Mouse (Mus musculus): ENCODE measurements around the gene Dop1b. TPM values are rescaled to one million over a fixed set of nuclear protein-coding genes. Genes with fewer than 3 reads are reported as not detected.

Dop1b gene
- polyA plus RNA-seq, 1 experiment from 2014 or later = 12.2 TPM

DNA sequence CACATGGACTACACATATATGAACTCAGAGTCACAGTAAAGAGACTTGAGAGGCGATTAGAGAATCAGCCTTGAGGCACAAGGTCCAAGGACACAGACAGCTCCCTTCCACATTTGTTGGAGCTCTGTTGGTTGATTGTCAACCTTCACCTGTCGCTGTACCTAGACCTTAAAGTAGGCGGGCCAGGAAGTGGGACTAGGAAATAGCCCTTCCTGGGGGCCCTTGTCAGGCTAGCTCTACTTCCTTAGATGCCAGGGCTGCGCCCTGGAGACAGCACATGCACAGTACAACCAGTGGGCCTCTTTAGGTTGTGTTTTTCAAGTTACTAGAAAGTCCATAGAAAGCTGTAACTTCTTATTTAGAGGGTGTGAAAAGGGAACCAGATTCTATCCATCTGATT, 67.8 kb downstream of the Dop1b start:
- Histone ChIP-seq H3K4me2 (no peak overlapping the region), H3K4me3 (replicated peaks) (no peak overlapping the region), H3K27ac (replicated peaks) (no peak overlapping the region; the same call in 1 of the 2 replicates), H3K9me3 (replicated peaks) (0 out of 2 replicates have a peak, but pooled peaks cover 6% of the 10 kb centered on the region), H3K9ac (no peak overlapping the region), H3K36me3 (replicated peaks) (peaks cover 65% of the 10 kb centered on the region), H3K4me1 (replicated peaks) (peaks cover 55% of the 10 kb centered on the region), H3K27me3 (no peaks in the 10 kb centered on the region)
- 53% methylated on average over 4 of the region's 4 CpGs for WGBS (ENCODE audit: insufficient replicate concordance)
- no peak for ATAC-seq (ENCODE audit: insufficient read depth)

DNA sequence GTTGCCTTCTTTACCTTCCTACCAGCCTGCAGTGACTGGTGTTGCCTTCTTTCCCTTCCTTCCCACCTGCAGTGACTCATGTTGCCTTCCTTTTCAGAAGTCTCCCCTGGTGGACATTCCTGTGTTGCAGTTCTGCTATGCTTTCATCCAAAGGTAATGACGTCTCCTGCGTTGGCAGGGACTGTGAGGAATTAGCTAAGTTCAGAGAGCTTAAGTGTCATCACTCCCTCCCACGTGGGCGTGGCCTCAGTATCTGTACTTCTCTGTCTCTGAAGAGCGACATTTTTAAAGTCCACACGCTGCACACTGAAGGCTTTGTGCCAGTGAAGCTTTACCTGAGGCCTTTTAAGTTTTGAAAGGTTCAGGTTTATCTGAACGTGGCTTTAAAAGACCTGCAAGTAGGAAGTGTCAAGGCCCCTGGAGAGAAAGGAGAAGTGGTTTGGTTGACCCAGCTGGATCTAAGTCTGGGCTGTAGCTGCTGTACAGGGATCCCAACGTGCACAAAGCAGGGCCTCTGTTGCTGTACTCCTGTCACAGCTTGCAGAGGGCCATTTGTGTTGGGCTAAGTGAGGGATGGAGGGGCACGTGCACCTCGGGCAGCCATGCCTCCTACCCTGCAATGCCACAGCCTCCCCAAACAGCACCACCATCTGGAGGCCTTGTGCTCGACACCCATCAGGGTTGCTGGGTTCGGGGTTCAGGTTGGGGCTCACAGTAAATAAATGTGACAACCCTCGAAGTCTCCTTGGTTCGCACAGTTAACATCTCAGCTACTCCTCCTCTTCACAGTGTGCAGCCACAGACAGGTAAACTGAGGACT, 69.2 kb downstream of the Dop1b start:
- 28% methylated on average over 14 of the region's 14 CpGs for WGBS (ENCODE audit: insufficient replicate concordance)
- Histone ChIP-seq H3K27me3 (no peaks in the 10 kb centered on the region), H3K4me3 (replicated peaks) (no peak overlapping the region), H3K27ac (replicated peaks) (0 out of 2 replicates have a peak overlapping the region, but pooled peaks have one; percentile 33), H3K4me1 (replicated peaks) (peaks cover 41% of the 10 kb centered on the region), H3K4me2 (peak overlapping the region; percentile 27), H3K9ac (no peak overlapping the region), H3K36me3 (replicated peaks) (peaks cover 58% of the 10 kb centered on the region), H3K9me3 (replicated peaks) (0 out of 2 replicates have a peak, but pooled peaks cover 6% of the 10 kb centered on the region)
- peak; percentile 54; the same call in 1 of the 2 replicates for ATAC-seq (ENCODE audit: insufficient read depth)

DNA sequence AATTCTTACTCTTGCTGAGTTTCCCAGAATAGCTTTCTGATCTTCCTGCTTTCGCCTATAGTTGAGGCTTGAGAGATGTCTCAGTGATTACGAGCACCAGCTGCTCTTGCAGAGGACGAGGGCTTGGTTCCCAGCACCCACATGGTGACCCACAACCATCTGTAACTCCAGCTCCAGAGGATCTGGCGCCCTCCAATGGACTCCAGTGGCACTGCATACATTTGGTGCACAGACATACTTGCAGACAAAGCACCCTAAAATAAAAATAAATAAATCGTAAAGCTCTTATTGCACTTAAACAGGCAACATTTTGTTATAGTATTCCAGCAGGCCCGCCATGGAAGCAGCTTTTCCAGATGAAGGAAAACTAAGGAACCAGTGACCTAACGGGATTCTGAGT, 72.5 kb downstream of the Dop1b start:
- peaks cover 43% of the 10 kb centered on the region for H3K4me1 ChIP-seq (replicated peaks)
- H3K27me3 ChIP-seq = no peaks in the 10 kb centered on the region
- 79% methylated on average over 7 of the region's 7 CpGs for WGBS (ENCODE audit: insufficient replicate concordance)
- H3K36me3 ChIP-seq (replicated peaks) = peaks cover 39% of the 10 kb centered on the region
- no peak for ATAC-seq (ENCODE audit: insufficient read depth)
- H3K27ac ChIP-seq (replicated peaks) = no peak overlapping the region
- 0 out of 2 replicates have a peak, but pooled peaks cover 6% of the 10 kb centered on the region for H3K9me3 ChIP-seq (replicated peaks)
- H3K4me2 ChIP-seq = no peak overlapping the region
- H3K4me3 ChIP-seq (replicated peaks) = no peak overlapping the region
- H3K9ac ChIP-seq = no peak overlapping the region

DNA sequence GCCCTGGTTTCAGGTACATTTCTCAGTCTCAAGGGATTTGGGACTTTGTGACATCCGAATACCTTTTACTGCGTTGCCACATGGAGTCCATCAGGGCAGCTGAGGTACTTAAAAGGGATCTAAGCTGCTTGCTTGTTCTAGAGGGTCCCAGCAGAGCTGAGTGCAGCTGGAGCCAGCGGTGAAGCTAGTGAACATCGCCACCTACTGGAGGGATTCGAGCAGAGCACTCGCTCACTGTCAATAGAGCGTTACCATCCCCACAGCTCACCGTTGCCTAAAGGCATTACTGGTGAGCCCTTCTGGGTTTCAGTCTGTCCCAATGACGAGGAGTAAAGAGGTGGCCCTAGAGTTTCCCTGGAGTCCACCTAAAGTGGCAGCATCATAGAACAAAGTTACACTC, 74.1 kb downstream of the Dop1b start:
- Histone ChIP-seq H3K9me3 (replicated peaks) (0 out of 2 replicates have a peak, but pooled peaks cover 6% of the 10 kb centered on the region), H3K4me1 (replicated peaks) (peaks cover 29% of the 10 kb centered on the region), H3K27ac (replicated peaks) (no peak overlapping the region), H3K9ac (no peak overlapping the region), H3K4me2 (no peak overlapping the region), H3K36me3 (replicated peaks) (peaks cover 27% of the 10 kb centered on the region), H3K27me3 (no peaks in the 10 kb centered on the region), H3K4me3 (replicated peaks) (no peak overlapping the region)
- peak; percentile 40; the same call in 1 of the 2 replicates for ATAC-seq (ENCODE audit: insufficient read depth)
- 19% methylated on average over 9 of the region's 9 CpGs for WGBS (ENCODE audit: insufficient replicate concordance)

DNA sequence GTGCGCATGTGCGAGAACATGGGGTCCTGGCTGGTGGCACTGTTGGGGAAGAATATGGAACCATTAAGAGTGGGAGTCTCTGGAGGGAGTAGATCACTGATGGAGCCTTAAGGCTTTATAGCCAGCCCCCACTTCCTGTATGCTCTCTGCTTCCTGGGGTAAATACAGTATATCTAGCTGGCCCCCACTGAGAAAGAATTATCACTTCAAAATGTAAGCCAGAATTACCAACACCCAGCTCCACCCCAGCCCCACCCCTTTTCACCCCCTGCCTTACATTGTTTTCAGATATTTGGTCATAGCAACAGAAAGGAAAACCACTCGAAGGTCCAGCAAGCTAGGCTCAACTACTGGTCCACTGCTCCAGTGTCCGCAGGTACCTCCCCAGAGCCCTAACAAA, 76.7 kb downstream of the Dop1b start:
- WGBS (ENCODE audit: insufficient replicate concordance) = 67% methylated on average over 4 of the region's 4 CpGs
- no peak overlapping the region for H3K9ac ChIP-seq
- ATAC-seq (ENCODE audit: insufficient read depth) = peak; percentile 65
- H3K27me3 ChIP-seq = no peaks in the 10 kb centered on the region
- peak overlapping the region; percentile 45; the same call in 1 of the 2 replicates for H3K27ac ChIP-seq (replicated peaks)
- H3K36me3 ChIP-seq (replicated peaks) = peaks cover 15% of the 10 kb centered on the region
- peaks cover 19% of the 10 kb centered on the region for H3K4me1 ChIP-seq (replicated peaks)
- H3K4me3 ChIP-seq (replicated peaks) = no peak overlapping the region
- 0 out of 2 replicates have a peak, but pooled peaks cover 6% of the 10 kb centered on the region for H3K9me3 ChIP-seq (replicated peaks)
- peak overlapping the region; percentile 15; the same call in 1 of the 2 replicates for H3K4me2 ChIP-seq

DNA sequence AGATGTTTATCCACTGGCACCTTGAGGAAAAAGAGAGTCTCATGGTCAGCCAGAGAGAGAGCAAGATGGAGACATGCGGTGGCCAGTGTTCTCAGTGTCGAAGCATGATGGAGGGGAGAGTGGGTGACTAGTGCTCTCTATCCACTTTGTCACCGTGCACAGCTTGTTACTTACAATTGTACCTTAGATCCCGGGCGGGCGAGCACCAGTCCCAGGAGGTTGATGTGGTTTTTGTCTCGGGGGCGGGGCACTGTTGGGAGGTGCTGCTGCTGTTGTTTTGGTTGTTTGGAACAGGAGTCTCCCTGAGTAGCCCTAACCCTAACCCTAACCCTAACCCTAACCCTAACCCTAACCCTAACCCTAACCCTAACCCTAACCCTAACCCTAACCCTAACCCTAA, 77.2 kb downstream of the Dop1b start:
- Histone ChIP-seq H3K9ac (no peak overlapping the region), H3K36me3 (replicated peaks) (peaks cover 12% of the 10 kb centered on the region), H3K9me3 (replicated peaks) (0 out of 2 replicates have a peak, but pooled peaks cover 4% of the 10 kb centered on the region), H3K27ac (replicated peaks) (no peak overlapping the region; the same call in 1 of the 2 replicates), H3K4me1 (replicated peaks) (peaks cover 19% of the 10 kb centered on the region), H3K4me2 (no peak overlapping the region), H3K27me3 (no peaks in the 10 kb centered on the region), H3K4me3 (replicated peaks) (no peak overlapping the region)
- WGBS (ENCODE audit: insufficient replicate concordance) = 73% methylated on average over 8 of the region's 8 CpGs
- ATAC-seq (ENCODE audit: insufficient read depth) = 0 out of 2 replicates have a peak, but pooled peaks have one; percentile 2

DNA sequence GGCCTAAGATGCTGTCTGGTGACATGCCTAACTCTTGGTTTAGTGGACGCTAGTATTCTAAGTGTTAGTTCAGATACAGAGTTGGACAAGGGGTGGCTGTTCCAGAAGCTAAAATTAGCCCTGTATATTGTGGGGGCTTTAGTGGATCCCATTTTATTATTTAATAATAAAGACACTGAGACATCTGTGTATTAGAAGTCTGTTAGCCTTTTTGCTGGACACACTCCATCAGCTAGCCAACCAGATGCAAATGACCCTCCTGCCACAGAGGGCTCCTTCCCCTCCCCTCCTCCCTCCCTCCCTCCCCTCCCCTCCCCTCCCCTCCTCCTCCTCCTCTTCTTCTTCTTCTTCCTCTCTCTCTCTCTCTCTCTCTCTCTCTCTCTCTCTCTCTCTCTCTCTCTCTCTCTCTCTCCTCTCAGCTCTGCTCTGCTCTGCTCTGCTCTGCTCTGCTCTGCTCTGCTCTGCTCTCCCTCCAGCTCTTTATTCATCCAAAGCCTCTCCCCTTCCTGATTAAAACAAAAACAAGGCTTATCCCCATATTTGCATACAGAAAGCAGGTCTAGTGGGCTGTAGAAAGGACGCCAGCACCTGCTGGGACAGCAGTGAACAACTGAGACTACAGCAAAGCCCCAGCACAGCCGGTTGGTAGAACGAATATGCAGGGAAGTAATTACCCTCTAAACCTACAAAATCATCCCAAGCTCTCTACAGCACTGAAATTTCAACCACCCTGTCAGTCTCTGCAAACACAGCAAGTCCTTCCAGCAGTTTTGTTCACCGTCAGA, 78.5 kb downstream of the Dop1b start:
- no peak overlapping the region for H3K9ac ChIP-seq
- no peak overlapping the region for H3K27ac ChIP-seq (replicated peaks)
- H3K4me3 ChIP-seq (replicated peaks) = no peak overlapping the region
- H3K27me3 ChIP-seq = no peaks in the 10 kb centered on the region
- H3K36me3 ChIP-seq (replicated peaks) = peaks cover 14% of the 10 kb centered on the region; the same call in 1 of the 2 replicates
- no peak overlapping the region for H3K4me2 ChIP-seq
- no peaks in the 10 kb centered on the region for H3K9me3 ChIP-seq (replicated peaks)
- H3K4me1 ChIP-seq (replicated peaks) = peaks cover 19% of the 10 kb centered on the region
- no peak for ATAC-seq (ENCODE audit: insufficient read depth)
- 63% methylated on average over 5 of the region's 5 CpGs for WGBS (ENCODE audit: insufficient replicate concordance)

DNA sequence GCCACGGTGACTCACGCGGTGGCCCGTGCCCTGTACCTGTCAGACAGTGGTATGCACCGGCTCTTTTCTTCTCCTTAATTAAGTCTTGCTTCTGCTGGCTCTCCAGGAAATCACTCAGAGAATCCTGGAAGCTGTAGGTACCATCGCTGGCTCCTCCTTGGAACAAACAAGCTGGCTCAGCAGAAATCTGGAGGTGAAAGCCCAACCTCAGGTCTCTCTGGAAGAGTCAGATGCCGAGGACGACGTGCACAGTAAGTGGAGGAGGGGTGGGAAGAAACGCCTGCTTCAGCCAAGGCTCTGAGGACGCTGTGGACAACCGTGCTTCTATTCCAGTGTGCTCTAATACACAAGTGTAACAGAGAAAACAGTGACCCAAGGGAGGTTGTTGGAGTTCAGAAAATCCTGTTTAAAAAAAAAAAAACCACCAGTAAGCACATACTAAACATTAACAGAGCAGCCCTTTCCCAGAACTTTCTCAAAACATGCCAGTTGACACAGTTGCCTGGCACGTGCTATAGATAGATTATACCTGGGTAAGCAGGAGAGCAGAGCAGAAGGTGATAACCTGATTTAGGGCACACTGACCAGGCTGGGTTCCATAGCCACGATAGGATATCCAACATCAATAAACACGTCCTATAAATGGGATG, 81.4 kb downstream of the Dop1b start:
- H3K27ac ChIP-seq (replicated peaks) = no peak overlapping the region
- no peak for ATAC-seq (ENCODE audit: insufficient read depth)
- no peaks in the 10 kb centered on the region for H3K9me3 ChIP-seq (replicated peaks)
- WGBS (ENCODE audit: insufficient replicate concordance) = 73% methylated on average over 15 of the region's 15 CpGs
- H3K9ac ChIP-seq = no peak overlapping the region
- peaks cover 14% of the 10 kb centered on the region; the same call in 1 of the 2 replicates for H3K36me3 ChIP-seq (replicated peaks)
- H3K4me2 ChIP-seq = no peak overlapping the region
- no peaks in the 10 kb centered on the region for H3K27me3 ChIP-seq
- H3K4me3 ChIP-seq (replicated peaks) = no peak overlapping the region
- H3K4me1 ChIP-seq (replicated peaks) = peaks cover 21% of the 10 kb centered on the region

DNA sequence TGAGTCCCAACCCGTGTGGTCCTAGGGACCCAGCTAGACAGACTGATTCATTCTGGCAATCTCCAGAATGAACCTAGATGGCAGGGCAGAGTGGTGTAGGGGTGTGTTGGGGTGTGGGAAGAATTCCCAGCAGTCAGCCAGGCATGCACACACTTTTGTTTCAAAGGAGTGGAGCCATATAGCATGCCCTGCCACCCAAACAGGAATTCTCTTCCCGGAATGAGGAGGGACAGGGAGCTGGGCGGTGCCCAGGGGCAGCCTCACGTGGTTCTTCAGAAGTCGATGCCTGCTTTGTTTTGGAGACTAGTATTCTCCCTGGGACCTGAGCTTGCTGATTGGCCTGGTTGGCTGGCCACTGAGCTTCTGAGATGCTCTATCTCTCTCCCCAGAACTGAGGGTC, 83.1 kb downstream of the Dop1b start:
- WGBS (ENCODE audit: insufficient replicate concordance) = 68% methylated on average over 5 of the region's 5 CpGs
- no peak overlapping the region for H3K27ac ChIP-seq (replicated peaks)
- no peaks in the 10 kb centered on the region for H3K9me3 ChIP-seq (replicated peaks)
- H3K4me3 ChIP-seq (replicated peaks) = no peak overlapping the region
- H3K4me2 ChIP-seq = no peak overlapping the region
- no peak for ATAC-seq (ENCODE audit: insufficient read depth)
- no peaks in the 10 kb centered on the region for H3K27me3 ChIP-seq
- H3K9ac ChIP-seq = no peak overlapping the region
- peaks cover 17% of the 10 kb centered on the region for H3K36me3 ChIP-seq (replicated peaks)
- peaks cover 13% of the 10 kb centered on the region; the same call in 1 of the 2 replicates for H3K4me1 ChIP-seq (replicated peaks)

DNA sequence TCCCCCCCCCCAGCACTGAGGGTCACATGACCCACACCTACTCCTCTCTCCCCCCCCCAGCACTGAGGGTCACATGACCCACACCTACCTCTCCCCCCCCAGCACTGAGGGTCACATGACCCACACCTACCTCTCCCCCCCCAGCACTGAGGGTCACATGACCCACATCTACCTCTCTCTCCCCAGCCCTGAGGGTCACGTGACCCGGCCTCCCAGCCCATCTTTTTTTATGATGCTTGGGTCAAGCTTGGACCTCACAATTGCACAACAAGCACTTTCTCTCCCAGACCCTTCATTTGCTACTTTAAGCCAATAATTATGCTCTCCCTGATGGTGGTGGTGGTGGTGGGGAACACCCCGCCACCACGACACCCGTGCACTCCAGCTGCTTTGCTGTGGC, 83.7 kb downstream of the Dop1b start:
- Histone ChIP-seq H3K27ac (replicated peaks) (no peak overlapping the region), H3K9me3 (replicated peaks) (no peaks in the 10 kb centered on the region), H3K4me1 (replicated peaks) (peaks cover 13% of the 10 kb centered on the region; the same call in 1 of the 2 replicates), H3K36me3 (replicated peaks) (peaks cover 22% of the 10 kb centered on the region), H3K4me2 (no peak overlapping the region), H3K4me3 (replicated peaks) (no peak overlapping the region), H3K9ac (no peak overlapping the region), H3K27me3 (no peaks in the 10 kb centered on the region)
- WGBS (ENCODE audit: insufficient replicate concordance) = 85% methylated on average over 5 of the region's 5 CpGs
- ATAC-seq (ENCODE audit: insufficient read depth) = no peak

All from liver, embryonic 15.5 days (tissue).